Comparison of ENCODE assay signal across 25 mouse cellular contexts in the genomic region with DNA sequence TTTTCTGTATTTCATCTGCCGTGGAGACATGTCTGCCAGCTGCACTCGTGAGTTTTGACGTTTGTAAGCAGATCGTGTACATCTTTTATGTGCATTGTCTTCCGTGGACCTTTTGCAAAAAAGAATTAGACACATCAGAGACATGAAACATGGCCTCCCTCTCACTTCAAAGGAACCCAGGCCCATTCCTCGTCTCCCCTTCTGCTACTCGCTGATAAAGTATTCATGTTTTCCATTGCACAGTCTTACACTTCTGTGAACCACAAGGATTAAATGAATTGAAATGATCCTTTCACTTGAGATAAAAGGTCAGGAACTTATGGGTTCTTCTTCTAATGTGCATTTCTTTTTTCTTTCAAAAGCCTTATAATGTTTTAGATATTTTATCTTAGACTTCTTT.
"Had no signal": no experiment of that assay in that cellular context is flagged by ENCODE, and none has a peak within 500 bp of the region (broad histone marks: within the 10 kb centered on the region; RNA-seq: fewer than 3 reads in every experiment).

No protein-coding gene starts in this region.

- H3K9me3 ChIP-seq: heart, embryonic 10.5 days; heart, embryonic 12.5 days; hindbrain, embryonic 10.5 days; hindbrain, embryonic 12.5 days; intestine, embryonic 15.5 days; limb, embryonic 10.5 days; limb, embryonic 12.5 days had no signal

- H3K36me3 ChIP-seq: heart, embryonic 10.5 days; heart, embryonic 12.5 days; hindbrain, embryonic 10.5 days; hindbrain, embryonic 12.5 days; intestine, embryonic 15.5 days; limb, embryonic 10.5 days; limb, embryonic 12.5 days had no signal

- H3K4me2 ChIP-seq: heart, embryonic 12.5 days; hindbrain, embryonic 12.5 days; hindbrain, embryonic 14.5 days; intestine, embryonic 15.5 days; limb, embryonic 12.5 days; liver, embryonic 11.5 days had no signal

- H3K27ac ChIP-seq: gastrocnemius, adult 2 months; heart, embryonic 10.5 days; hindbrain, embryonic 10.5 days; hindbrain, embryonic 12.5 days; hindbrain, embryonic 14.5 days; intestine, embryonic 15.5 days; left cerebral cortex, adult 2 months; limb, embryonic 10.5 days; limb, embryonic 12.5 days had no signal

- ATAC-seq: hindbrain, embryonic 16.5 days; inflammation-experienced regulatory T-cells, adult 6 months; intestine, embryonic 15.5 days; intestine, postnatal 0 days had no signal

- H3K4me3 ChIP-seq: gastrocnemius, adult 2 months; heart, embryonic 10.5 days; heart, embryonic 12.5 days; hindbrain, embryonic 10.5 days; hindbrain, embryonic 12.5 days; intestine, embryonic 15.5 days; left cerebral cortex, adult 2 months; limb, embryonic 10.5 days; limb, embryonic 12.5 days had no signal

- DNase-seq: gastrocnemius, adult 2 months; gastrocnemius, postnatal 10 days; gastrocnemius, postnatal 25 days; heart, adult 18-20 months; heart, postnatal 10 days; heart, postnatal 4 days; kidney, adult 18-20 months; kidney, adult 8-10 months; kidney, postnatal 10 days; kidney, postnatal 25 days; kidney, postnatal 4 days; liver had no signal

- H3K4me1 ChIP-seq: heart, embryonic 10.5 days; heart, embryonic 12.5 days; hindbrain, embryonic 10.5 days; hindbrain, embryonic 12.5 days; intestine, embryonic 15.5 days; limb, embryonic 10.5 days; limb, embryonic 12.5 days had no signal

- H3K9ac ChIP-seq: heart, embryonic 12.5 days; hindbrain, embryonic 12.5 days; hindbrain, embryonic 14.5 days; intestine, embryonic 15.5 days; limb, embryonic 12.5 days had no signal

- H3K27me3 ChIP-seq: heart, embryonic 12.5 days; hindbrain, embryonic 12.5 days; intestine, embryonic 15.5 days; limb, embryonic 12.5 days had no signal
